Mouse (Mus musculus): ENCODE measurements around the gene Pald1. TPM values are rescaled to one million over a fixed set of nuclear protein-coding genes. Genes with fewer than 3 reads are reported as not detected.
A peak's percentile ranks its signal among the peaks of the same experiment; 100 is the strongest.

Gene Pald1
- polyA plus RNA-seq, 1 experiment, result 3.2 TPM

DNA sequence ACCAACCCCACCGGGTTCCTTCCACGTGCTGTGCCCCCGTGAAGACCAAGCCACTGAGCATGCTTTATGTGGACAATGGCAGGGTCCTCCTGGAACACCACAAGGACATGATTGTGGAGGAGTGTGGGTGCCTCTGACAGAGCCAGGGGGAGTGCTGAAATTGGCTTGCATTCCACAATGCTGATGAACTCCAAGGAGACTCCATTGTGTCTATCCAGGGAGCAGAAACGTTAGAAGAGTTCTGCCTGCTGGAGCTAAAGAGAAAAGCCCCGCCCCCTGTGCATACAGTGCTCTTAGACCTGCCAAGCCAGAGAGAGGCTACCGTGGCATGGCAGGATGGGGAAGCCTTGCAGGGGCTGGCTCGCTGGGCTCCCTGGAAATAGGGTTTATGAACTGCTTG is 41.2 kb upstream of the Pald1 start:
- H3K4me1 ChIP-seq (ENCODE audit: control insufficient read depth, insufficient read depth, insufficient read length, low read length), result peaks cover 8% of the 10 kb centered on the region; the same call in 1 of the 2 replicates
- no peak overlapping the region for H3K27ac ChIP-seq (ENCODE audit: insufficient read depth, low read depth, low read length)
- 16% methylated on average over 7 of the region's 7 CpGs for WGBS
- TF ChIP-seq POLR2A (IDR thresholded peaks at IDR 0.05; ENCODE audit: low read depth, low read length) (no peak), CTCF (IDR thresholded peaks at IDR 0.05; ENCODE audit: extremely low read depth, insufficient read length, insufficient replicate concordance, low read depth, low read length) (no peak)
- H3K36me3 ChIP-seq (ENCODE audit: control insufficient read depth, insufficient read depth, low read length), result no peaks in the 10 kb centered on the region
- H3K4me3 ChIP-seq (ENCODE audit: low read depth, low read length), result no peak overlapping the region
- 0 out of 2 replicates have a peak, but pooled peaks cover 2% of the 10 kb centered on the region for H3K27me3 ChIP-seq (ENCODE audit: control insufficient read depth, insufficient read depth, low read length)

GRCm38 (mm10) chr10:61423289-61423688 is 40.0 kb upstream of the Pald1 start:
- Histone ChIP-seq H3K27me3 (ENCODE audit: control insufficient read depth, insufficient read depth, low read length) (peaks cover 13% of the 10 kb centered on the region), H3K36me3 (ENCODE audit: control insufficient read depth, insufficient read depth, low read length) (no peaks in the 10 kb centered on the region), H3K27ac (ENCODE audit: insufficient read depth, low read depth, low read length) (no peak overlapping the region), H3K4me1 (ENCODE audit: control insufficient read depth, insufficient read depth, insufficient read length, low read length) (peaks cover 10% of the 10 kb centered on the region), H3K4me3 (ENCODE audit: low read depth, low read length) (no peak overlapping the region)
- 33% methylated on average over 10 of the region's 10 CpGs for WGBS
- TF ChIP-seq CTCF (IDR thresholded peaks at IDR 0.05; ENCODE audit: extremely low read depth, insufficient read length, insufficient replicate concordance, low read depth, low read length), result peak; percentile 44; the same call in 1 of the 2 replicates
- no peak for TF ChIP-seq POLR2A (IDR thresholded peaks at IDR 0.05; ENCODE audit: low read depth, low read length)

DNA sequence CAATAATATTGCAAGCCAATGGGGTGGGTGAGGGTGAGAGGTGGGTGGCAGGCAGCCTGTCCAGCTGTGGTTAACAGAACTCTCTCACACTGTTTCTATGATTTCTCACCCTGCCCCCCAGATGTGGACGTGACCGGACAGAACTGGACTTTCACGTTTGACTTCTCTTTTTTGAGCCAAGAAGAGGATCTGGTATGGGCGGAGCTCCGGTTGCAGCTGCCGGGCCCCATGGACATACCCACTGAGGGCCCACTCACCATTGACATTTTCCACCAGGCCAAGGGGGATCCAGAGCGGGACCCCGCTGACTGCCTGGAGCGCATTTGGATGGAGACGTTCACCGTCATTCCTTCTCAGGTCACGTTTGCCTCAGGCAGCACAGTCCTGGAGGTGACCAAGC is 39.5 kb upstream of the Pald1 start:
- TF ChIP-seq POLR2A (IDR thresholded peaks at IDR 0.05; ENCODE audit: low read depth, low read length) (no peak), CTCF (IDR thresholded peaks at IDR 0.05; ENCODE audit: extremely low read depth, insufficient read length, insufficient replicate concordance, low read depth, low read length) (no peak)
- Histone ChIP-seq H3K4me1 (ENCODE audit: control insufficient read depth, insufficient read depth, insufficient read length, low read length) (peaks cover 12% of the 10 kb centered on the region), H3K27me3 (ENCODE audit: control insufficient read depth, insufficient read depth, low read length) (peaks cover 15% of the 10 kb centered on the region), H3K27ac (ENCODE audit: insufficient read depth, low read depth, low read length) (no peak overlapping the region), H3K36me3 (ENCODE audit: control insufficient read depth, insufficient read depth, low read length) (no peaks in the 10 kb centered on the region), H3K4me3 (ENCODE audit: low read depth, low read length) (no peak overlapping the region)
- WGBS, result 78% methylated on average over 12 of the region's 12 CpGs

GRCm38 (mm10) chr10:61420011-61420410 is 36.7 kb upstream of the Pald1 start:
- Histone ChIP-seq H3K36me3 (ENCODE audit: control insufficient read depth, insufficient read depth, low read length) (no peaks in the 10 kb centered on the region), H3K4me3 (ENCODE audit: low read depth, low read length) (no peak overlapping the region), H3K27ac (ENCODE audit: insufficient read depth, low read depth, low read length) (no peak overlapping the region), H3K27me3 (ENCODE audit: control insufficient read depth, insufficient read depth, low read length) (peaks cover 15% of the 10 kb centered on the region), H3K4me1 (ENCODE audit: control insufficient read depth, insufficient read depth, insufficient read length, low read length) (peaks cover 4% of the 10 kb centered on the region; the same call in 1 of the 2 replicates)
- WGBS, result 78% methylated on average over 4 of the region's 4 CpGs
- TF ChIP-seq POLR2A (IDR thresholded peaks at IDR 0.05; ENCODE audit: low read depth, low read length) (no peak), CTCF (IDR thresholded peaks at IDR 0.05; ENCODE audit: extremely low read depth, insufficient read length, insufficient replicate concordance, low read depth, low read length) (no peak)

GRCm38 (mm10) chr10:61419146-61419545 is 35.8 kb upstream of the Pald1 start:
- peaks cover 15% of the 10 kb centered on the region for H3K27me3 ChIP-seq (ENCODE audit: control insufficient read depth, insufficient read depth, low read length)
- no peak for TF ChIP-seq POLR2A (IDR thresholded peaks at IDR 0.05; ENCODE audit: low read depth, low read length)
- TF ChIP-seq CTCF (IDR thresholded peaks at IDR 0.05; ENCODE audit: extremely low read depth, insufficient read length, insufficient replicate concordance, low read depth, low read length), result no peak
- WGBS, result 31% methylated on average over 24 of the region's 24 CpGs
- no peak overlapping the region for H3K27ac ChIP-seq (ENCODE audit: insufficient read depth, low read depth, low read length)
- peaks cover 4% of the 10 kb centered on the region; the same call in 1 of the 2 replicates for H3K4me1 ChIP-seq (ENCODE audit: control insufficient read depth, insufficient read depth, insufficient read length, low read length)
- no peaks in the 10 kb centered on the region for H3K36me3 ChIP-seq (ENCODE audit: control insufficient read depth, insufficient read depth, low read length)
- peak overlapping the region; percentile 58 for H3K4me3 ChIP-seq (ENCODE audit: low read depth, low read length)

GRCm38 (mm10) chr10:61418131-61418900 is 35.0 kb upstream of the Pald1 start:
- peaks cover 6% of the 10 kb centered on the region for H3K4me1 ChIP-seq (ENCODE audit: control insufficient read depth, insufficient read depth, insufficient read length, low read length)

GRCm38 (mm10) chr10:61417672-61418071 is 34.3 kb upstream of the Pald1 start, which contains the start of gene Nodal:
Gene Nodal, plus strand, starts transcription at chr10:61417972.
- no peak within 1 kb of the TSS for H3K27ac ChIP-seq (ENCODE audit: insufficient read depth, low read depth, low read length)
- TF ChIP-seq POLR2A (IDR thresholded peaks at IDR 0.05; ENCODE audit: low read depth, low read length) (no peak), CTCF (IDR thresholded peaks at IDR 0.05; ENCODE audit: extremely low read depth, insufficient read length, insufficient replicate concordance, low read depth, low read length) (no peak)
- H3K4me3 ChIP-seq (ENCODE audit: low read depth, low read length), result peak within 1 kb of the TSS; percentile 58
- H3K27me3 ChIP-seq (ENCODE audit: control insufficient read depth, insufficient read depth, low read length), result peaks cover 15% of the 10 kb centered on the region
- peaks cover 7% of the 10 kb centered on the region for H3K4me1 ChIP-seq (ENCODE audit: control insufficient read depth, insufficient read depth, insufficient read length, low read length)
- H3K36me3 ChIP-seq (ENCODE audit: control insufficient read depth, insufficient read depth, low read length), result no peaks in the 10 kb centered on the region
- whole genome bisulfite sequencing, result 45% methylated on average over 10 of the region's 10 CpGs

More at GRCm38 (mm10) chr10:61418131-61418900, 35.0 kb upstream of the Pald1 start:
- Histone ChIP-seq H3K27me3 (ENCODE audit: control insufficient read depth, insufficient read depth, low read length) (peaks cover 15% of the 10 kb centered on the region), H3K4me3 (ENCODE audit: low read depth, low read length) (peak overlapping the region; percentile 58), H3K27ac (ENCODE audit: insufficient read depth, low read depth, low read length) (no peak overlapping the region), H3K36me3 (ENCODE audit: control insufficient read depth, insufficient read depth, low read length) (no peaks in the 10 kb centered on the region)
- TF ChIP-seq CTCF (IDR thresholded peaks at IDR 0.05; ENCODE audit: extremely low read depth, insufficient read length, insufficient replicate concordance, low read depth, low read length) (no peak), POLR2A (IDR thresholded peaks at IDR 0.05; ENCODE audit: low read depth, low read length) (no peak)
- WGBS, result 4% methylated on average over 50 of the region's 50 CpGs
